Mouse (Mus musculus) forebrain, postnatal 0 days (tissue): ENCODE data around the gene Ddx19a. TPM values are rescaled to one million over a fixed set of nuclear protein-coding genes. Genes with fewer than 3 reads are reported as not detected.
A peak's percentile ranks its signal among the peaks of the same experiment; 100 is the strongest.

Experiments
- ATAC-seq: fragments of 200-750 bp; cut with Nextera tagmentation; 2 replicates; pipeline ENCODE4 v1.8.0; 2017; ENCODE audit warnings: mild to moderate bottlenecking, moderate library complexity
- DNase-seq: peaks from one replicate; pipeline ENCODE4 v3.0.0-alpha.2; 2015
- H3K27ac ChIP-seq: fragments of 300-500 bp; sonication (generic); 2 replicates; pipeline ENCODE4 v1.5.1; 2014; ENCODE audit warnings: low read depth, mild to moderate bottlenecking, antibody characterized with exemption, low read length, moderate library complexity, mixed read lengths
- H3K27me3 ChIP-seq: fragments of 300-500 bp; sonication (generic); 2 replicates; pipeline ENCODE4 v1.6.1; 2014; ENCODE audit warnings: mild to moderate bottlenecking, low read length, mixed read lengths; ENCODE audit not compliant: insufficient read depth
- H3K36me3 ChIP-seq: fragments of 300-500 bp; sonication (generic); 2 replicates; pipeline ENCODE4 v1.6.1; 2014; ENCODE audit warnings: mild to moderate bottlenecking, moderate library complexity; ENCODE audit not compliant: insufficient read depth
- H3K4me1 ChIP-seq: fragments of 300-500 bp; sonication (generic); 2 replicates; pipeline ENCODE4 v1.6.1; 2014; ENCODE audit warnings: antibody characterized with exemption; ENCODE audit not compliant: insufficient read depth
- H3K4me2 ChIP-seq: fragments of 300-500 bp; sonication (generic); 2 replicates; pipeline ENCODE4 v1.6.1; 2014; ENCODE audit warnings: low read depth, mild to moderate bottlenecking, moderate library complexity
- H3K4me3 ChIP-seq: fragments of 300-500 bp; sonication (generic); 2 replicates; pipeline ENCODE4 v1.5.1; 2014; ENCODE audit warnings: low read depth, low read length, mixed read lengths
- H3K9ac ChIP-seq: fragments of 300-500 bp; sonication (generic); 2 replicates; pipeline ENCODE4 v1.6.1; 2014; ENCODE audit warnings: mild to moderate bottlenecking
- H3K9me3 ChIP-seq: fragments of 300-500 bp; sonication (generic); 2 replicates; pipeline ENCODE4 v1.6.1; 2016; ENCODE audit warnings: low read length
- CTCF ChIP-seq: sonication (generic); IDR thresholded peaks from 2 replicates; pipeline ENCODE4 v1.5.1; 2016; ENCODE audit warnings: antibody characterized with exemption, control low read depth, low read depth
- WGBS: fragments of 180-500 bp; shearing (Covaris S2); extraction: QIAGEN DNeasy Blood & Tissue Kit; methylation state at CpG from one replicate; pipeline ENCODE4 v1.1.7; 2014; 5-methylcytosine and 5-hydroxymethylcytosine counted together
- polyA plus RNA-seq: library from polyadenylated mRNA; unstranded; fragments of >200 nt; fragmentation: Nextera tagmentation; extraction: Ambion mirVana; gene quantifications from 2 replicates; pipeline ENCODE4 v1.2.1, GENCODE M21; 2015
- total RNA-seq: library from RNA; depleted of rRNA; stranded (reverse); fragments of >200 nt; gene quantifications from 2 replicates; pipeline ENCODE4 v1.2.3, GENCODE M21; 2014

Ddx19a gene
- total and polyA plus RNA-seq, 2 experiments from 2014 or later: 15.0 to 44.3 TPM

DNA sequence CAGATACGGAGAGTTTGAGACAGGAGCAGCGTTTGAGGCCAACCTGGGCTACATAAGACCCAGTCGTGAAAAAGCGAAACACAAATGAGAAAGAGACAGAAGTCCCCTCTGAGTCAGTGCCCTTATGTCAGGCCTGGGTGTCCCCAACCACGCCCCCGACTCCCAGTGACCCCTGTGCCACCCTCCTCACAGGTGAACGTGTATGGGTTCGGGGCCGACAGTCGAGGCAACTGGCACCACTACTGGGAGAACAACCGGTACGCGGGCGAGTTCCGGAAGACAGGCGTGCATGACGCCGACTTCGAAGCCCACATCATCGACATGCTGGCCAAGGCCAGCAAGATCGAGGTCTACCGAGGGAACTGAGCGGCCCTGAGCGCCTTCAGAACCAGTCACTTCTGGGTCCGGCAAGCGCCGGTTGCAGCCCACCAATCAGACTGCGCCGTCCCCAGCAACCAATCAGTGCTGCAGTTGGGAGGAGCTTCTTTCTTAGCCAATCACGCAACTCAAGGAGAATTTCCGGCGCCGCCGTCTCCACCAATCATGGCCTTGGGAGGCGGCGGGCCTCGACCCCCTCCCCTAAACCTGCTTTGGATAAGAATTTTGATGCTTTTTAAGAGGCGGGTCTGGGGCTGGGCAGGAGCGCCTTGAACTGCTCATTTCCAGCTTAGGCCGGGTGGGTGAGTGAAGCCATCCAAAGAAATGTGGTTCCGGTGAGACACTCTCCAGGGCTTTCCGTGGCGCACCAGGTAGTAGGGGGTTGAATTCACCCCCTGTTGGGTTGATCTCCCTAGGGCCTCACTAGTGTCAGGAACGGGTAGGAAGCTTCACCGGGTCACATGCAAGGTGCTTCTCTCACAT lies 27.5 kb downstream of the Ddx19a start:
- WGBS: 5% methylated on average over 45 of the region's 45 CpGs
- Histone ChIP-seq H3K4me2 (peak overlapping the region; percentile 79), H3K27me3 (no peaks in the 10 kb centered on the region), H3K9ac (peak overlapping the region; percentile 55), H3K4me1 (peaks cover 8% of the 10 kb centered on the region), H3K9me3 (no peaks in the 10 kb centered on the region), H3K36me3 (peaks cover 33% of the 10 kb centered on the region), H3K4me3 (peak overlapping the region; percentile 42), H3K27ac (peak overlapping the region; percentile 59)
- DNase-seq (peak; percentile 96), ATAC-seq (peak; percentile 99)
- TF ChIP-seq CTCF: no peak

DNA sequence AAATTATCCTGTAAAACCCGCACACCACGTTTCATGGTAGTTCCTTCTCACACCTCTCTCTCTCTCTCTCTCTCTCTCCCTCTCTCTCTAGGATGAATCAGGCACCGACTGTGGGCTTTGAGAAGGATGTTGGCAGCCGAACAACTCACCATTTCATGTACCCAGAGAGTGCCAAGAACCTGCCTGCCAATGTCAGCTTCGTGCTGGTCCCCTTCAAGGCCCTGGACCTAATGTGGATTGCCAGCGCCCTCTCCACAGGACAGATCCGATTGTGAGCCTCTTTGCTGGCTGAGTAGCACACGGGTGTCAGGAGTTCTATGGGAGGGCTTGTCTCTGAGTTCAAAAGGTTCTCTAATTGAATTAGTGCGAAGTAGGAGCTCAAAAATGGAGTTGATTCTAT lies 30.3 kb downstream of the Ddx19a start:
- Histone ChIP-seq H3K9me3 (no peaks in the 10 kb centered on the region), H3K4me3 (no peak overlapping the region), H3K4me2 (no peak overlapping the region), H3K4me1 (peaks cover 8% of the 10 kb centered on the region), H3K27ac (no peak overlapping the region), H3K9ac (no peak overlapping the region), H3K27me3 (no peaks in the 10 kb centered on the region), H3K36me3 (peaks cover 28% of the 10 kb centered on the region)
- ATAC-seq (no peak), DNase-seq (no peak)
- TF ChIP-seq CTCF: no peak
- WGBS: 62% methylated on average over 9 of the region's 9 CpGs

DNA sequence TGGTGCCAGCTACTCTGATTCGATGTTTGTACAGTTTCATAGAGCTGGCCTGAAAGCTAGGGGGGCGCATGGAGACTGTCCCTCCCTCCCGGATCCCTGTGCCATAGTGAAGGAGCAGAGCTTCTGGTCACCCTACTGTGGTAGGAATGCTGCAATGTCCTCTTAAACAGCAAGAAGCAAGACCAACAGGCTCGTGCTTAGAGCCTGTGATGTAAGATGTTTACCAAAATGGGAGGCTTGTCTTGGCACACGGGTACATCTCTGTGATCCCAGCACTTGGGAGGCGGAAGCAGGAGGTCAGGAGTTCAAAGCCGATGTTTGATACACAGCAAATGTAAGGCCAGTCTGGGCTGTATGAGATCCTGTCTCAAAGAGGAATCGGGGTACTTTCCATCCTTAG lies 31.0 kb downstream of the Ddx19a start:
- DNase-seq (no peak), ATAC-seq (no peak)
- H3K36me3 ChIP-seq: peaks cover 29% of the 10 kb centered on the region
- H3K27ac ChIP-seq: no peak overlapping the region
- H3K4me2 ChIP-seq: no peak overlapping the region
- peaks cover 8% of the 10 kb centered on the region for H3K4me1 ChIP-seq
- no peak for TF ChIP-seq CTCF
- H3K27me3 ChIP-seq: no peaks in the 10 kb centered on the region
- H3K4me3 ChIP-seq: no peak overlapping the region
- H3K9me3 ChIP-seq: no peaks in the 10 kb centered on the region
- no peak overlapping the region for H3K9ac ChIP-seq
- 90% methylated on average over 8 of the region's 8 CpGs for WGBS

DNA sequence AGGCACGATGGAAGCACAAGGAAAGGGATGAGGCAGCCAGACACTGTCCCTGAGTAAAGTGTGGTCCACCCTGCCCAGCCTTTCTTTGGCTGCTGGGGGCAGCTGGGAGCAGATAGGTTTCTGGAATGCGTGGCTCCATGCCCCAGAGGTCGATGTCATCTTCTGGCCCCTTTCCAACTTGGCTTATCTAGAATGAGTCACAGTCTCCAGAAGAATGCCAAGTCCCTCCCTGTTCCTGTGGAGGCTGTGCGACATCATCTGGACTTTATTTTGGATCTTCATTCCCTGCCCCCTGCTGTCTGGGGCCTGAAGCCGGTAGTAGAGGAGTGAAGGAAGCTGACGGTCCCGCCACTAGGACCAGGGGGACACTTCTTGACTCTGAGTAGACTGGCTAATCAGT lies 32.0 kb downstream of the Ddx19a start:
- Histone ChIP-seq H3K36me3 (peaks cover 29% of the 10 kb centered on the region), H3K9me3 (no peaks in the 10 kb centered on the region), H3K4me3 (no peak overlapping the region), H3K9ac (no peak overlapping the region), H3K27ac (no peak overlapping the region), H3K4me2 (no peak overlapping the region), H3K4me1 (peaks cover 4% of the 10 kb centered on the region; the same call in 1 of the 2 replicates), H3K27me3 (no peaks in the 10 kb centered on the region)
- 49% methylated on average over 7 of the region's 7 CpGs for WGBS
- no peak for DNase-seq
- ATAC-seq: no peak
- TF ChIP-seq CTCF: no peak

DNA sequence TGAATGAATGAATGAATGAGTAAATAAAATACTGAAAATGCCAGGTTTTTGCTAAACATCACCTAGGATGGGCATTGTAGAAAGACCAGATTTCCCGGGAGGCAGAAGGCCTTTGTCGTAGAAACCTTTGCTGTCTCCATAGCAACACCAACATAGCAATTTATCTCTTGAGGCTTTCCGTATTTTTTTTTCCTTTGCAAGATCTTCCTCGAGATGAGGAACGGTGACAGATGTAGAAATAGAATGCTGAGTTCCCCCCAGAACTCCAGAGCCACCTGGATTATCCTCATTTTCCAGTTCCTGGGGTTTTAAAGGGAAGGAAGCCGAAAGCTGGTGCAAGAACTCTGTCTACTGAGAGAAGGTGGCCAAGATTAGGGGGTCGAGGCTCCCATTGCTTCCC lies 32.9 kb downstream of the Ddx19a start:
- no peak overlapping the region for H3K4me3 ChIP-seq
- H3K9ac ChIP-seq: no peak overlapping the region
- H3K36me3 ChIP-seq: peaks cover 38% of the 10 kb centered on the region
- no peak; the same call in 1 of the 2 replicates for ATAC-seq
- WGBS: 57% methylated on average over 7 of the region's 7 CpGs
- H3K9me3 ChIP-seq: no peaks in the 10 kb centered on the region
- DNase-seq: no peak
- H3K27me3 ChIP-seq: no peaks in the 10 kb centered on the region
- H3K4me1 ChIP-seq: peaks cover under 1% of the 10 kb centered on the region; the same call in 1 of the 2 replicates
- no peak for TF ChIP-seq CTCF
- H3K4me2 ChIP-seq: no peak overlapping the region
- peak overlapping the region; percentile 62 for H3K27ac ChIP-seq

DNA sequence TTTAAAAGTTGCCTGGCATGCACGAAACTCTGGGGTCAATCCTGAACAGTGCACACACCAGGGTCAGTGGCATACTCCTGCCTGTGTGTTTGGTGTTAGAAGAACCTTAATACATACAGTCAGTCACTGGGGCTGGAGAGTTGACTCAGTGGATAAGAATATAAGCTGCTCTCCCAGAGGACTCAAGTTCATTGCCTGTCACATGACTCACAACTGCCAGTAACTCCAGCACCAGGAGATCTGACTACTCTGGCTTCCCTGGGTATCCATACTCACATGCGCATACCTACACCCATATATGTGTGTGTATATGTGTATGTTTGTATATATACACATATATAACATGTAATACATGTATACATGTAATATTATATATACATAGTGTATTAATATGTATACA lies 34.5 kb downstream of the Ddx19a start:
- H3K4me2 ChIP-seq: no peak overlapping the region
- H3K36me3 ChIP-seq: peaks cover 47% of the 10 kb centered on the region
- H3K27me3 ChIP-seq: no peaks in the 10 kb centered on the region
- no peak overlapping the region for H3K27ac ChIP-seq
- H3K4me1 ChIP-seq: no peaks in the 10 kb centered on the region
- TF ChIP-seq CTCF: no peak
- no peak overlapping the region for H3K4me3 ChIP-seq
- 87% methylated on average over 2 of the region's 2 CpGs for WGBS
- no peaks in the 10 kb centered on the region for H3K9me3 ChIP-seq
- no peak for DNase-seq
- no peak overlapping the region for H3K9ac ChIP-seq
- ATAC-seq: no peak

DNA sequence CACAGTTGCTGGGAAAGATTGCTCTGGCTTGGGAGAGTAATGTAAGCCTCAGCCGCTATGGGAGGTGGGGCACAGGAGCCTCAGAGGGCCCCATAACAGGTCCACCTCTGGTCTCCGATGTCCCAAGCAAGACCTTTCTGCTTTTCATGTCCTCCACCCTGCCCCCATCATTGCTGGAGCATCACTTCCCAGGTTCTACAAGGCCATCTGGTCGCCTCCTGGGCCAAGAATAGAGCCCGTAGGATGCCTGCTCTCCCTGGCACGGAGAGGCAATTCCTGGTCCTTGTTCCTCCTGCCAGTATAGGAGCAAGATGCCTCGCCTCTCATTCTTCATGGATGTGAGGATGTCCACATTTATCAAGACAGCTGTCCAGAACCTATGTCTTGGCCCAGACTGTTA lies 37.7 kb downstream of the Ddx19a start:
- Histone ChIP-seq H3K27ac (no peak overlapping the region), H3K9me3 (no peaks in the 10 kb centered on the region), H3K27me3 (no peaks in the 10 kb centered on the region), H3K4me1 (no peaks in the 10 kb centered on the region), H3K4me3 (no peak overlapping the region), H3K9ac (no peak overlapping the region), H3K4me2 (no peak overlapping the region), H3K36me3 (peaks cover 54% of the 10 kb centered on the region)
- ATAC-seq (no peak), DNase-seq (no peak)
- 88% methylated on average over 6 of the region's 6 CpGs for WGBS
- no peak for TF ChIP-seq CTCF
